Mouse (Mus musculus) hematopoietic multipotent progenitor cell, adult 10-12 weeks (in vitro differentiated cells): ENCODE data around the gene Vmn1r118. TPM values are rescaled to one million over a fixed set of nuclear protein-coding genes. Genes with fewer than 3 reads are reported as not detected.

ENCODE experiments used
- polyA plus RNA-seq: library from polyadenylated mRNA; stranded (reverse); fragments of >175 nt; gene quantifications from 2 replicates; pipeline ENCODE4 v1.2.3, GENCODE M21; 2012; ENCODE audit warnings: low replicate concordance

Gene Vmn1r118
- polyA plus RNA-seq: not detected in 2 replicates

GRCm38 (mm10) chr7:20912247-20912646 is at the start of gene Vmn1r118:
Vmn1r118 (minus strand) TSS chr7:20912347.

GRCm38 (mm10) chr7:20884021-20884420 is 28.1 kb downstream of the Vmn1r118 start, which contains the start of gene Vmn1r117:
Vmn1r117 (minus strand) TSS chr7:20884121.

GRCm38 (mm10) chr7:20871956-20872355 is 40.2 kb downstream of the Vmn1r118 start, which contains the start of gene Vmn1r116:
Vmn1r116 (plus strand) TSS chr7:20872256.

Other genes with a start within 250 kb of the Vmn1r118 start
- not detected in 2 replicates for gene Vmn1r107, start 243.4 kb downstream of the Vmn1r118 start, polyA plus RNA-seq
- gene Vmn1r111, start 209.1 kb downstream of the Vmn1r118 start, polyA plus RNA-seq: not detected in 2 replicates
- gene Gm10668, start 181.7 kb downstream of the Vmn1r118 start, polyA plus RNA-seq: not detected in 2 replicates
- gene Vmn1r112, start 141.2 kb downstream of the Vmn1r118 start, polyA plus RNA-seq: not detected in 2 replicates
- not detected in 2 replicates for gene Vmn1r113, start 125.1 kb downstream of the Vmn1r118 start, polyA plus RNA-seq
- not detected in 2 replicates for gene Vmn1r114, start 100.2 kb downstream of the Vmn1r118 start, polyA plus RNA-seq
- not detected in 2 replicates for gene Vmn1r115, start 67.4 kb downstream of the Vmn1r118 start, polyA plus RNA-seq
- not detected in 2 replicates for gene Vmn1r116, start 40.1 kb downstream of the Vmn1r118 start, polyA plus RNA-seq
- gene Vmn1r117, start 28.2 kb downstream of the Vmn1r118 start, polyA plus RNA-seq: not detected in 2 replicates
- not detected in 2 replicates for gene Vmn1r119, start 100.1 kb upstream of the Vmn1r118 start, polyA plus RNA-seq
- not detected in 2 replicates for gene Vmn1r120, start 141.4 kb upstream of the Vmn1r118 start, polyA plus RNA-seq
- not detected in 2 replicates for gene Vmn1r121, start 186.2 kb upstream of the Vmn1r118 start, polyA plus RNA-seq
- not detected in 2 replicates for gene Vmn1r122, start 221.8 kb upstream of the Vmn1r118 start, polyA plus RNA-seq
- gene Vmn1r123, start 249.8 kb upstream of the Vmn1r118 start, polyA plus RNA-seq: not detected in 2 replicates